Mouse (Mus musculus): ENCODE results near the gene Slc1a2. TPM values are rescaled to one million over a fixed set of nuclear protein-coding genes. Genes with fewer than 3 reads are reported as not detected.

Gene Slc1a2
- total and polyA plus RNA-seq, 3 experiments, result 1.3 to 1.6 (median 1.3) TPM

DNA sequence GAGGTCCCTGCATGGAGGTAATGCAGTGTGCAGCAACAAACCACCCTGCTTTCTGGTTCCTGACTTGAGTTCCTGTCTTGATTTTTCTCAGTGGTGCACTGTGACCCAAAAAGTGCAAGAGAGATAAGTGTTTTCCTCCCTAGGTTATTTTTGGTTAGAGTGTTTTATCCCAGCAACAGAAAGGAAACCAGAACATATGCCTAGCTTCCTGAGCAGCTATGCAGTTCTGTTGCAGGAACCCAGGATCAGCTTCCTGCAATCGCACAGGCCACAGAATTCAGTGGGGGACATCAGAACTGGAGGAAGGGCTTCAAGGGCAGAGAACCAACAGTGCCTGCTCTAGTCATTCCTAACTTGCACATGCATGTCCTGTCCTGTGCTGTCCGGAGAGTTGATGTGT lies 41.8 kb upstream of the Slc1a2 start:
- Histone ChIP-seq H3K4me3 (replicated peaks in 1 of 3; ENCODE audit: low read depth in 2 of 3, low read length in 2 of 3, poor library complexity in 1 of 3) (no peak overlapping the region), H3K36me3 (replicated peaks in 1 of 2; ENCODE audit: control insufficient read depth in 1 of 2, insufficient read depth in 1 of 2, low read length in 1 of 2) (no peaks in the 10 kb centered on the region), H3K9me3 (replicated peaks; ENCODE audit: low read length) (no peaks in the 10 kb centered on the region), H3K27me3 (replicated peaks) (no peaks in the 10 kb centered on the region), H3K27ac (ENCODE audit: insufficient read depth, low read depth) (no peak overlapping the region), H3K4me1 (ENCODE audit: control insufficient read depth in 1 of 2, insufficient read depth in 2 of 2) (peaks cover 0 to 5% of the 10 kb centered on the region in 2 experiments; a peak in 1 of 4 replicates), H3K4me2 (ENCODE audit: insufficient read depth, low read depth, poor library complexity, severe bottlenecking) (no peak overlapping the region), H3K9ac (ENCODE audit: insufficient read depth, low read depth) (no peak overlapping the region), H3K79me2 (replicated peaks; ENCODE audit: control insufficient read depth, extremely low read depth, insufficient read depth, poor library complexity, severe bottlenecking) (no peaks in the 10 kb centered on the region)
- dilution Hi-C loops (cut with MboI; ENCODE audit: extremely low pct_ligation_motif_present, extremely low pct_unique_long_range_greater_than_20kb, low sequenced_read_pairs), result no loop called here
- no peak for DNase-seq (ENCODE audit: extremely low read depth)
- in situ Hi-C loops (cut with MboI; ENCODE audit: low pct_ligation_motif_present, low pct_unique_long_range_greater_than_20kb, low sequenced_read_pairs), result no loop called here
- TF ChIP-seq IRF4 (IDR thresholded peaks at IDR 0.05; ENCODE audit: low read depth, low read length), result no peak
- TF ChIP-seq POLR2AphosphoS2 (IDR thresholded peaks at IDR 0.05; ENCODE audit: low read depth, low read length), result no peak
- TF ChIP-seq HCFC1 (IDR thresholded peaks at IDR 0.05; ENCODE audit: low read depth, low read length), result no peak
- no peak for TF ChIP-seq MAFK (IDR thresholded peaks at IDR 0.05; ENCODE audit: insufficient replicate concordance, low read length)
- TF ChIP-seq ZNF384 (IDR thresholded peaks at IDR 0.05; ENCODE audit: low read depth, low read length), result no peak
- TF ChIP-seq JUND (conservative IDR thresholded peaks at IDR 0.05; ENCODE audit: low read depth, low read length), result no peak
- no peak for TF ChIP-seq TBP (conservative IDR thresholded peaks at IDR 0.05; ENCODE audit: low read depth, low read length)
- no peak for TF ChIP-seq GABPA (IDR thresholded peaks at IDR 0.05; ENCODE audit: insufficient replicate concordance, low read depth, low read length)
- TF ChIP-seq ETS1 (conservative IDR thresholded peaks at IDR 0.05; ENCODE audit: low read depth, low read length), result no peak
- no peak for TF ChIP-seq MYC (IDR thresholded peaks at IDR 0.05; ENCODE audit: low read depth, low read length)
- no peak for TF ChIP-seq PAX5 (IDR thresholded peaks at IDR 0.05; ENCODE audit: low read length)
- no peak for TF ChIP-seq SIN3A (IDR thresholded peaks at IDR 0.05; ENCODE audit: low read length)
- TF ChIP-seq MAX (IDR thresholded peaks at IDR 0.05; ENCODE audit: low read length), result no peak
- TF ChIP-seq POLR2A (IDR thresholded peaks at IDR 0.05; ENCODE audit: low read depth, low read length), result no peak
- TF ChIP-seq CTCF (conservative IDR thresholded peaks at IDR 0.05 in 1 of 2, IDR thresholded peaks at IDR 0.05 in 1 of 2; ENCODE audit: low read depth in 2 of 2, low read length in 2 of 2), result no peak
- TF ChIP-seq BHLHE40 (IDR thresholded peaks at IDR 0.05; ENCODE audit: low read depth, low read length), result no peak
- TF ChIP-seq KAT2A (IDR thresholded peaks at IDR 0.05; ENCODE audit: insufficient replicate concordance, low read length), result no peak

DNA sequence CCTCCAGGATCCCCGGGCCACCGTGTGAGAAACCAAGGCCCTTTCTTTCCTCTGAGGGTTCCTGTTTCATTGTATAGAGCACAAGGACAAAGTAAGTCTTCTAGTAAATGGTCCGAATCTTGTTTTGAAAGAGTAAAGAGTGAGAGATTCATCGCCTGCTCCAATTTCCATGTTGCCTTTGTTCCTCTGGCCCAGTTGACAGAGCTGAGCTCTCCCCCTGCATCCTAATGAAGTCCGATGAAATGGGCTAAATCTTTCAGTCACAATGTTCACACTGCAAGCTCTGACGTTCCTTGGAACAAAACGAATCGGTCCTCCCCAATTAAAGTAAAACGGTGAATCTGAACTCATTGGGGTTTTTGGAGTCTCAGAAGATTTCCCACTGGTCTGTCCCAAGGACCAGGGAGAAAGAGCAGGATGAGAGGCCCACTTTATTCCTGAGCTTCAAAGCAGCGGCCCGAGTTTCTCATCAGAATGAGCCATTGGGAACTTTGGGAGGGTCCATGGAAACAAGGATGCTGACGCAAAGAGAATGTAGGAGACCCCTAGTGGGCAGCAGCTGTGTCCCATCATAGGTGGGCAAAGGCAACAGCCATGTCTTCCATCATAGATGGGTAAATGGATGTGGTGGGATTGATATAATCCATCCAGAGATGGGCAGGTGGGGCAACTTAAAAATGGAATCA lies 37.6 kb upstream of the Slc1a2 start:
- in situ Hi-C loops (cut with MboI; ENCODE audit: low pct_ligation_motif_present, low pct_unique_long_range_greater_than_20kb, low sequenced_read_pairs), result no loop called here

More for the DNA sequence above, 37.6 kb upstream of the Slc1a2 start:
- Histone ChIP-seq H3K79me2 (replicated peaks; ENCODE audit: control insufficient read depth, extremely low read depth, insufficient read depth, poor library complexity, severe bottlenecking) (no peaks in the 10 kb centered on the region), H3K27me3 (replicated peaks) (peaks cover 2% of the 10 kb centered on the region), H3K4me3 (replicated peaks in 1 of 3; ENCODE audit: low read depth in 2 of 3, low read length in 2 of 3, poor library complexity in 1 of 3) (no peak overlapping the region), H3K4me1 (ENCODE audit: control insufficient read depth in 1 of 2, insufficient read depth in 2 of 2) (no peaks in the 10 kb centered on the region), H3K4me2 (ENCODE audit: insufficient read depth, low read depth, poor library complexity, severe bottlenecking) (no peak overlapping the region), H3K27ac (ENCODE audit: insufficient read depth, low read depth) (no peak overlapping the region), H3K36me3 (replicated peaks in 1 of 2; ENCODE audit: control insufficient read depth in 1 of 2, insufficient read depth in 1 of 2, low read length in 1 of 2) (no peaks in the 10 kb centered on the region), H3K9ac (ENCODE audit: insufficient read depth, low read depth) (no peak overlapping the region), H3K9me3 (replicated peaks; ENCODE audit: low read length) (no peaks in the 10 kb centered on the region)
- dilution Hi-C loops (cut with MboI; ENCODE audit: extremely low pct_ligation_motif_present, extremely low pct_unique_long_range_greater_than_20kb, low sequenced_read_pairs), result no loop called here
- DNase-seq (ENCODE audit: extremely low read depth), result no peak
- no peak for TF ChIP-seq ZMIZ1 (IDR thresholded peaks at IDR 0.05; ENCODE audit: low read depth, low read length)
- no peak for TF ChIP-seq ELF1 (IDR thresholded peaks at IDR 0.05; ENCODE audit: low read depth, low read length)
- TF ChIP-seq CHD1 (IDR thresholded peaks at IDR 0.05; ENCODE audit: low read depth, low read length), result no peak
- TF ChIP-seq RAD21 (IDR thresholded peaks at IDR 0.05; ENCODE audit: low read depth, low read length), result no peak
- no peak for TF ChIP-seq E2F4 (IDR thresholded peaks at IDR 0.05; ENCODE audit: insufficient replicate concordance, low read depth, low read length)
- TF ChIP-seq JUN (IDR thresholded peaks at IDR 0.05; ENCODE audit: insufficient read depth, low read depth, low read length), result no peak
- TF ChIP-seq USF2 (conservative IDR thresholded peaks at IDR 0.05; ENCODE audit: low read depth, low read length), result no peak
- TF ChIP-seq EP300 (IDR thresholded peaks at IDR 0.05; ENCODE audit: low read length), result no peak
- TF ChIP-seq MAX (IDR thresholded peaks at IDR 0.05; ENCODE audit: low read length), result no peak
